Mouse (Mus musculus) cortical plate, adult 2 months (tissue): ENCODE data around the gene Olfr728.

Experiments used
- CTCF ChIP-seq: fragments of 200-500 bp; IDR thresholded peaks from 2 replicates; pipeline ENCODE4 v1.5.1; 2011; ENCODE audit warnings: mild to moderate bottlenecking, control low read depth, low read length; ENCODE audit not compliant: insufficient read depth; ENCODE audit errors: extremely low read depth
- POLR2A ChIP-seq: fragments of 200-500 bp; IDR thresholded peaks from 2 replicates; pipeline ENCODE4 v1.6.1; 2011; ENCODE audit warnings: mild to moderate bottlenecking, low read length, control low read depth; ENCODE audit not compliant: insufficient read depth; ENCODE audit errors: extremely low read depth

- TF ChIP-seq CTCF = no peak
- TF ChIP-seq POLR2A = no peak
These were observed 45.6 kb upstream of the Olfr728 start, which contains the start of gene Olfr730 for GRCm38 (mm10) chr14:50188098-50188497.
